Mouse (Mus musculus): ENCODE data around the gene L1cam.
A peak's percentile ranks its signal among the peaks of the same experiment; 100 is the strongest.

GRCm38 (mm10) chrX:73922550-73922882 lies 26.6 kb upstream of the L1cam start:
- TF ChIP-seq HCFC1 (IDR thresholded peaks at IDR 0.05; ENCODE audit: borderline replicate concordance, insufficient read depth, low read length) (no peak), MAFK (IDR thresholded peaks at IDR 0.05; ENCODE audit: insufficient read depth, low read depth, low read length) (no peak), ZNF384 (IDR thresholded peaks at IDR 0.05; ENCODE audit: low read depth, low read length) (peak; percentile 80)

Measured in ES-E14 (cell line).